Mouse (Mus musculus) cerebral cortex, adult 2 months (tissue): Measurements from ENCODE around the gene Tex2.

Source experiments
- WGBS: fragments of 180-500 bp; shearing (Covaris S2); methylation state at CpG from one replicate; pipeline ENCODE4 v1.1.7; 2018; 5-methylcytosine and 5-hydroxymethylcytosine counted together

Gene Tex2

GRCm38 (mm10) chr11:106612961-106613637 lies at the start of gene Tex2:
TSS of gene Tex2 (minus strand) at chr11:106613423.
- under 1% methylated on average over 45 of the region's 45 CpGs for WGBS

DNA sequence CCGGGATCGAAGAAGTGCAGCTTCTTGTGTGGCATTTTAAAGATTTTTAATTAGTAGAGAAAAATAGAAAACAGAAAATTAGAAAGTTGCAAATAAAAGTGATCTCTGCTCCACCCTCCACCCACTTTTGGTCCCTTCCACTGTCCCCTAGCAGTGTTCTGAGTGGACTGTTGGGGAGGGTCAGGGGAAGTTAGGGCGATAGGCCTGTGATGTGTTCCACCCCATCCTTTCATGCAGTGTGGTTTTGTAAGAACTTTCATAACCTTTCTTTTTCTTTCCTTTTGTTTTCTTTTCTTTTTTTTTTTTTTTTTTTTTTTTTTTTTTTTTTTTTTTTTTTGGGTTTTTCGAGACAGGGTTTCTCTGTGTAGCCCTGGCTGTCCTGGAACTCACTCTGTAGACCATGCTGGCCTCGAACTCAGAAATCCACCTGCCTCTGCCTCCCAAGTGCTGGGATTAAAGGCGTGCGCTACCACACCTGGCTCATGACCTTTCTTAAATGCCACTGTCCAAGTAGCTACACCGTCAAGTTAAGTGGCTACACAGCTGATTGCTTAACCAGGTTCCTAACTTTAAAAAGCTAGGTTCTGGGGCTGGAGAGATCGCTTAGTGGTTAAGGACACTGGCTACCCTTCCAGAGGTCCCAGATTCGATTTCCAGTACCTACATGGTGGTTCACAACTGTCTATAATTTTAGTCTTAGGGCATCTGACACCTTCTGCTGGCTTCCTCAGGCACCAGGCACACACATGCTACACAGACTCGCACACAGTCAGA lies 49.6 kb upstream of the Tex2 start:
- 91% methylated on average over 10 of the region's 11 CpGs for WGBS

DNA sequence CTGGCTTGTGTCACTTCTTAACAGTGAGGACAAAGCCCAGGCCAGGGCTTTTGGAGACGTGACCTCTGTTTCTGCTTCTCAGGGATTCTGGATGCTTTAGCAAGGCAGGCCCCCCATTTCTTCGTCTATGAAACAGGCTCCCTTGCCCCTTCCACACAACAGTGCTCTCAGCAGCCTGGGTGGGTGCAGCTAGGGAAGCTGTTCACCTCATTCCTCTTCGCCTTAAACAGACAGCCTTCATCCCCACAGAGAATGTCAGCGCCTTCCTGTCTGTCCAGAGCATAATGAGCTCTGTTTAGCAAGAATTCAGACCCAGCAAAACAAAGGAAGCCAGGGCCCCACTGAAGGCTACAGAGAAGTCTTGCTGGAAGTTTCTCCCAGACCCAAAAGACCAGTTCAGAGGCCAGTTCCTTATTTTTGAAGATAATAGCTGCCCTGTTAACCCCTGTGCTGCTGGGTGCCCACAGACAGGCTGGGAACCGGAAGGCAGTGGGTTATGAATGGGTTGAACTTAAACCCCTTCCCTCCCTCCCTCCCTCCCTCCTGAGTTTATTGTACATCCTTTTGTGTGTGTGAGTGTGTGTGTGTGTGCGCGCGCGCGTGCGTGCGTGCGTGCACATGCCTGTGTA lies 47.3 kb upstream of the Tex2 start:
- WGBS, result 63% methylated on average over 13 of the region's 13 CpGs

GRCm38 (mm10) chr11:106659598-106660295 lies 46.5 kb upstream of the Tex2 start:
- WGBS, result 56% methylated on average over 15 of the region's 15 CpGs

GRCm38 (mm10) chr11:106658051-106658880 lies 45.0 kb upstream of the Tex2 start:
- WGBS, result 21% methylated on average over 14 of the region's 14 CpGs

DNA sequence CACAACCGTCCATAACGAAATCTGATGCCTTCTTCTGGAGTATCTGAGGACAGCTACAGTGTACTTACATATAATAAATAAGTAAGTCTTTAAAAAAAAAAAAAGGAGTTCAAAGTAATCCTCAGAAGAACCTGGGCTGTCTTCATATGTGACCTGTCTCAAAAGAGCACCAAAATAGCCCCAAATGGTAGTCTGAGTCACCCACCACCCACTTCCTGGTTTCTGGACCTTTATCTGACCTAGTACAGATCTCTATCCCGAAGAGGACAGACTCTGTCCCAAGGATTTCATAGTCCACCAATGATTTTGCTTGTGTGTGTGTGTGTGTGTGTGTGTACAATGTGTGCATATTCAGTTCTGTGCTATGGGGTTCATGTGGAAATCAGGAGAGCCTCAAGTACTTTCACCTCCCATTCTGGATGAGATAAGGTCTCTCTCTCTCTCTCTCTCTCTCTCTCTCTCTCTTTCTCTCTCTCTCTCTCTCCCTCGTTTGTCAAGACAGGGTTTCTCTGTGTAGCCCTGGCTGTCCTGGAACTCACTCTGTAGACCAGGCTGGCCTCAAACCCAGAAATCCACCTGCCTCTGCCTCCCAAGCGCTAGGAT lies 43.8 kb upstream of the Tex2 start:
- WGBS, result 87% methylated on average over 5 of the region's 5 CpGs

DNA sequence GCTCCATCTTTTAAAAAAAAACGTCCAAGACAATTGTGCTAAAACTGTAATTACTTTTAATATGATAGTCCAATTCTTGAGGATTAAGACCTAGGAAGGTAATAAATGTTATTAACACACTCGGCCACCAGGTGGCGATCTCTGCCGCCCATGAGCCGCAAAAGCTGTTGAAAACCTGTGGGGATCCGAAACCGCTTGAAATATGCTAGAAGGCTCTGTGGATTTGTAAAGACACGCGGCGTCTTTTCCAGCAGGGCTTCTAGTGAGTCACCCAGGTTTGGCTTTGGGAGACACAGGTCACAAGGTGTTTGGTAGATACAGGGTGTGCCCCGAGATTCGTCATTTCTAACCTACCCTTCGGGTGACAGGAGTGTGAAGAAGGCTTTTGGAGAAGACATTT lies 35.1 kb upstream of the Tex2 start:
- 23% methylated on average over 13 of the region's 13 CpGs for WGBS

GRCm38 (mm10) chr11:106642966-106643637 lies 29.9 kb upstream of the Tex2 start:
- WGBS, result 95% methylated on average over 8 of the region's 8 CpGs

DNA sequence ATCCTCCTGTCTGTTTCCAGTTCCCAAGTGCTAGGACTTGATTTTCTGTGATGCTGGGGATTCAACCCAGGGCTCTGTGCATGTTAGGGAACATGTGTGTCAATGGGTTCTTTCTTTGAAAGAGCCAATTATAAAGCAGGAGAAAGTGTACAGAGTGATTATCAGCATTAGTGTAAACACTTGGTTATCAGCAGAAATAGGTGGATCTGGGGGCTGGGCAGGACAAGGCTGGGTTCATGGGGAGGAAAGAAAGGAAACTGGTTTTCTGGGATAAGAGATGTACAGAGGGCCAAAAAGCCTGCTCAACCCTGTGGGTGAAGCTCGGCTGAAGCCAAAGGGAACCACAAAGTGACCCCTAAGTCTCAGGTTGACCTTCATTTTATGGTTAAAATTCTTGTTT lies 28.4 kb upstream of the Tex2 start:
- WGBS, result 96% methylated on average over 1 of the region's 1 CpGs

- WGBS, result 57% methylated on average over 9 of the region's 9 CpGs
Observed at GRCm38 (mm10) chr11:106640059-106640458, 26.8 kb upstream of the Tex2 start.

DNA sequence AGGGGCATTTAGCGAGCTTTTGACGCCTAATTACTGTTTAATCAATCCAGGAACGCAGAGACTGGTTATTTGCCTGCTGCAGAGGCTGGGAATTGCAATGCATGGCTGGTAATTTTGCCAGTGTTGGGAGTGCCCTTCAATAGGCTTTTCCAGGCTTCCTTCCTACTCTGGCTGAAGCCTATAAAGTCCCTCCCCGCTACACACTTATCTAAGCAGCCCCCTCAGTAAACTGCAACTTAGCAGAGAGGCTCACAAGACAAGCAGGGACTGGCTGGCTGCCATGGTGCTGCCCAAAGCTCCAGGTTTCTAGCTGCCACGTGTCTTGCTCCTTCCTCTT lies 26.1 kb upstream of the Tex2 start:
- WGBS, result 40% methylated on average over 5 of the region's 5 CpGs

- 39% methylated on average over 9 of the region's 9 CpGs for WGBS
Observed at GRCm38 (mm10) chr11:106638551-106639355, 25.5 kb upstream of the Tex2 start.

- 67% methylated on average over 7 of the region's 7 CpGs for WGBS
Observed at GRCm38 (mm10) chr11:106637754-106638153, 24.5 kb upstream of the Tex2 start.

- 74% methylated on average over 2 of the region's 2 CpGs for WGBS
Observed at GRCm38 (mm10) chr11:106635946-106636345, 22.7 kb upstream of the Tex2 start.

- WGBS, result 90% methylated on average over 3 of the region's 3 CpGs
Observed at GRCm38 (mm10) chr11:106634175-106634574, 21.0 kb upstream of the Tex2 start.

DNA sequence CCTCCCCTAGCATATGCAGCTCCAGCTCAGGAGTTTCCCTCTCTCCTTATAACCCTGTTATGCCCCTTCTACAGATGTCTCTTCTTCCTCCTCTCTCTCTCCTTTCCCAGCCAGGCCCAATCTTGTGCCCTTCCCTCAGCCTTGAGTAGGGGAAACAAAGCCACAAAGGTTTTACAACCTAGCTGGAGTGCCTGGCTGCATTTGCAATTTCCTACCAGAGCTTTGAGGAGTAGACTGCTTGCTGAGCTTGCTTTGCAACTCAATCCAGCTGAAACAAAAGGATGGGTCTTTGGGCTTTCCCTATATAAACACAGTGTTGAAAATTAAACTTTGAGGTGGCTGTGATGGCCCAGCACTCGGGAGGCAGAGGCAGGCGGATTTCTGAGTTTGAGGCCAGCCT lies 20.2 kb upstream of the Tex2 start:
- 93% methylated on average over 2 of the region's 2 CpGs for WGBS

GRCm38 (mm10) chr11:106627692-106628091 lies 14.5 kb upstream of the Tex2 start:
- 18% methylated on average over 6 of the region's 6 CpGs for WGBS

DNA sequence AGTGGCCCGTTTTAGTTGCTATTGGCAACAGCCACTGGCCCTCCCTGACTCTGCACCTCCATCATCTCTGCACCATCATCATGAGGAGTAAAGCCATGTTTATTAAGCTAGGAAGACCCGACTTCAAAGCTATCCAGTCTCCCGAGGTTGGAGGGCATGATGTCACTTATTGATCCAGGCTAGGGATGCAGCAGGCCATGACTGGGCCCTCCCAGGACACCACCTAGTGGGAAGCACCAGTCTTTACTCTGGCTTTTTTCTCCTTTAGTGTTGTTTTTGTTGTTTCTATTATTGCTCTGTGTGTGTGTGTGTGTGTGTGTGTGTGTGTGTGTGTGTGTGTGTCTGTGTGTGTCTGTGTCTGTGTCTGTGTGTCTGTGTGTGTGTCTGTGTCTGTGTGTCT lies 12.4 kb upstream of the Tex2 start:
- WGBS, result 62% methylated on average over 3 of the region's 3 CpGs

GRCm38 (mm10) chr11:106623629-106624028 lies 10.4 kb upstream of the Tex2 start:
- WGBS, result 81% methylated on average over 2 of the region's 2 CpGs

DNA sequence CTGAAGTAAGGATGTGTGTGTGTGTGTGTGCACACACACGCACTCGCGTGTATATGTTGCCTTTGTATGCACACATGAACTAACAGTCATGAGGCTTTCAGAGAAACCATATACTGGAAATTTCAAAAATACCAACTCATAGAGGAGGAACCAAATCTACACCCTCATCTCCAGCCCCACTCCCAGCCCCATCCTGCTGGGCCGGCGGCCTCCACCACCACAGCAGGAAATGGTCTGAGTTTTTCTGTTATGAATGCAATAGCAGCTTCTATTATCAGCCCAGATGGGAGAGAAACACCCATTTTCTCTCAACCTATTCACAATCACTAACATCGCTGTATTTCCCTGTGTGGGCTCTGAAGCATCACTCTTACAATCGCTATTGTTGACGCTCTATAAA lies 8.8 kb upstream of the Tex2 start:
- 79% methylated on average over 8 of the region's 8 CpGs for WGBS
